Mouse (Mus musculus) intestine, postnatal 0 days (tissue): Measurements from ENCODE around the gene Hs1bp3. TPM values are rescaled to one million over a fixed set of nuclear protein-coding genes. Genes with fewer than 3 reads are reported as not detected.

Experiments used
- ATAC-seq: fragments of 200-750 bp; cut with Nextera tagmentation; 2 replicates; pipeline ENCODE4 v1.8.0; 2017; ENCODE audit warnings: mild to moderate bottlenecking, moderate TSS enrichment, moderate library complexity
- H3K27ac ChIP-seq: fragments of 300-500 bp; sonication (generic); 2 replicates; pipeline ENCODE4 v1.5.1; 2014; ENCODE audit warnings: mild to moderate bottlenecking, low read depth, low read length, moderate library complexity
- H3K27me3 ChIP-seq: fragments of 300-500 bp; sonication (generic); replicated peaks from 2 replicates; pipeline ENCODE4 v1.6.1; 2014; ENCODE audit warnings: low read length, mixed read lengths; ENCODE audit not compliant: control insufficient read depth, insufficient read depth
- H3K36me3 ChIP-seq: fragments of 300-500 bp; sonication (generic); 2 replicates; pipeline ENCODE4 v1.6.1; 2014; ENCODE audit warnings: mild to moderate bottlenecking, moderate library complexity; ENCODE audit not compliant: control insufficient read depth, insufficient read depth
- H3K4me1 ChIP-seq: fragments of 300-500 bp; sonication (generic); replicated peaks from 2 replicates; pipeline ENCODE4 v1.6.1; 2014; ENCODE audit warnings: antibody characterized with exemption, low read length, mixed read lengths; ENCODE audit not compliant: control insufficient read depth, insufficient read depth
- H3K4me2 ChIP-seq: fragments of 300-500 bp; sonication (generic); replicated peaks from 2 replicates; pipeline ENCODE4 v1.6.1; 2014; ENCODE audit warnings: low read depth, mild to moderate bottlenecking, moderate library complexity
- H3K4me3 ChIP-seq: fragments of 300-500 bp; sonication (generic); 2 replicates; pipeline ENCODE4 v1.5.1; 2014; ENCODE audit warnings: low read depth, low read length
- H3K9ac ChIP-seq: fragments of 300-500 bp; sonication (generic); 2 replicates; pipeline ENCODE4 v1.6.1; 2014; ENCODE audit warnings: mild to moderate bottlenecking, low read depth, low read length
- H3K9me3 ChIP-seq: fragments of 300-500 bp; sonication (generic); 2 replicates; pipeline ENCODE4 v1.6.1; 2016; ENCODE audit warnings: mixed run types; ENCODE audit not compliant: control insufficient read depth
- CTCF ChIP-seq: sonication (generic); IDR thresholded peaks from 2 replicates; pipeline ENCODE4 v1.5.1; 2016; ENCODE audit warnings: low read depth, mild to moderate bottlenecking, control low read depth, antibody characterized with exemption, moderate library complexity
- WGBS: fragments of 180-500 bp; shearing (Covaris S2); extraction: QIAGEN DNeasy Blood & Tissue Kit; methylation state at CpG from one replicate; pipeline ENCODE4 v1.1.7; 2014; 5-methylcytosine and 5-hydroxymethylcytosine counted together
- polyA plus RNA-seq: library from polyadenylated mRNA; unstranded; fragments of >200 nt; fragmentation: Nextera tagmentation; extraction: Ambion mirVana; gene quantifications from 2 replicates; pipeline ENCODE4 v1.2.1, GENCODE M21; 2015

The Hs1bp3 gene
- polyA plus RNA-seq, 1 experiment from 2014 or later = 20.5 TPM

DNA sequence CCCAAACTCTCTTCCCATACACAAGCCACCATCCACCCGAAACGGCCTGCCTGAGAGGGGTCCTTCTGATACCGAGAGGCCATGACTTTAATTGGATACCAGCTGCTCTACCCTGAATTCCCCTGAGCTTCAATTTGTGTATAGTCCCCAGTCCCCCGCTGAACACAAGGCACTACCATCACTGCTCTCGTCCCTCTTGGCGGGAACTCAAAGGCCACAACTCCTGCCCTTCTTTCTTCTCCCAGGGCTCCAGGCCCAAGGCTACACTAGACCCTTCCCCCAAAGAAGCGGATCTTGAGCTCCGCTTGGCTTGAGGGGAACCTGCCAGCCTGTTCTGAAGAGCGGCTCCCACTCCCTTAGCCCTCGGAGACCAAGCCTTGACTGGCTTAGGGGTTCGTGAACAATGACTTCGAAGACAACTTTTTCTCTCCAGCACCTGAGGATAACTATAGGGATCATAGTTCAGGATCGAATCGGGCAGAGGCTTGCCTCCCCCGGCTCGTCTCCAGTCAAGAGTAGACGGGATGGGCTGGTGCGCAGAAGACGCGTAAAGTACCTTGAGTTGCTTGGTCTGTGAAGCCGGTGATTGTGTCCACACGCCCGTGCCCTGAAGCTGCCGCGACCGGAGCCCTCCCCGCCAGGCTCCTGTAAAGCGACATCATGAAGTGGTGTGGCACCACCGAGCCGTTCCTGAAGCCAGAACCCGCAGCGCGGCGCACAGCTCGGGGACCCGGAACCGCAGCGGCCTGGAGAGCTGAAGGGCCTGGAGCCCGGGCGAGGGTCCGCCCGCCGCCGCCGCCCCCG lies 12.0 kb upstream of the Hs1bp3 start:
- Histone ChIP-seq H3K27me3 (peaks cover 94% of the 10 kb centered on the region), H3K27ac (no peak overlapping the region), H3K9me3 (no peaks in the 10 kb centered on the region), H3K4me3 (peak overlapping the region; percentile 44), H3K4me2 (peak overlapping the region; percentile 65), H3K9ac (no peak overlapping the region), H3K36me3 (no peaks in the 10 kb centered on the region), H3K4me1 (no peaks in the 10 kb centered on the region)
- no peak for TF ChIP-seq CTCF
- ATAC-seq = no peak
- 9% methylated on average over 44 of the region's 46 CpGs for WGBS

- peaks cover 91% of the 10 kb centered on the region for H3K27me3 ChIP-seq
These were observed 11.3 kb upstream of the Hs1bp3 start, which contains the start of gene Gdf7 for GRCm38 (mm10) chr12:8301841-8302431. Gene Gdf7 (minus strand): TSS chr12:8301954.

GRCm38 (mm10) chr12:8305258-8305657 lies 8.0 kb upstream of the Hs1bp3 start:
- peaks cover 58% of the 10 kb centered on the region for H3K27me3 ChIP-seq
- H3K9ac ChIP-seq = no peak overlapping the region
- ATAC-seq = no peak
- no peak for TF ChIP-seq CTCF
- 38% methylated on average over 2 of the region's 2 CpGs for WGBS
- H3K27ac ChIP-seq = no peak overlapping the region
- no peaks in the 10 kb centered on the region for H3K9me3 ChIP-seq
- H3K4me3 ChIP-seq = no peak overlapping the region
- H3K4me1 ChIP-seq = no peaks in the 10 kb centered on the region
- H3K4me2 ChIP-seq = no peak overlapping the region
- no peaks in the 10 kb centered on the region for H3K36me3 ChIP-seq

More at GRCm38 (mm10) chr12:8301841-8302431, 11.3 kb upstream of the Hs1bp3 start, which contains the start of gene Gdf7:
- Histone ChIP-seq H3K4me1 (no peaks in the 10 kb centered on the region), H3K27ac (no peak within 1 kb of the TSS), H3K36me3 (no peaks in the 10 kb centered on the region), H3K9ac (no peak within 1 kb of the TSS), H3K4me2 (peak within 1 kb of the TSS; percentile 65), H3K9me3 (no peaks in the 10 kb centered on the region), H3K4me3 (peak within 1 kb of the TSS; percentile 44)
- no peak for ATAC-seq
- TF ChIP-seq CTCF = peak; percentile 43; the same call in 1 of the 2 replicates
- under 1% methylated on average over 48 of the region's 53 CpGs for WGBS

GRCm38 (mm10) chr12:8306432-8306831 lies 6.8 kb upstream of the Hs1bp3 start:
- Histone ChIP-seq H3K4me1 (no peaks in the 10 kb centered on the region), H3K4me2 (no peak overlapping the region), H3K27ac (no peak overlapping the region), H3K9ac (no peak overlapping the region), H3K27me3 (peaks cover 53% of the 10 kb centered on the region), H3K9me3 (no peaks in the 10 kb centered on the region), H3K36me3 (no peaks in the 10 kb centered on the region), H3K4me3 (no peak overlapping the region)
- peak; percentile 92 for TF ChIP-seq CTCF
- WGBS = 4% methylated on average over 5 of the region's 5 CpGs
- ATAC-seq = peak; percentile 48; the same call in 1 of the 2 replicates

DNA sequence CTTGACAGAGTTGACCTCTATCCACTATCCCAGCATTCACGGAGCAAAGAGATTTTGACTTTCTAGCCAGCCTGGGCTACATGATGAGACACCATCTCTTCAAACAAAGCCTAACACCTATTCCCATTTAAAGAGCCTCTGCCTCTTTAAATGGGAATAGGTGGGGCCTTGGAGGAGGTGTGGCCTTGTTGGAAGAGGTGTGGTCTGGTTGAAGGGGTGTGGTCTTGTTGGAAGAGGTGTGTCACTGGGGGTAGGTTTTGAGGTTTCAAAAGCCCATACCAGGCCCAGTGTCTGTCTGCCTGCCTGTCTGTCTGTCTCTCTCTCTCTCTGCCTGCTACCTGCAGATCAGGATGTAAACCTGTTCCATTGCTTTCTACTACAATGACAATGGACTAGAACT lies 6.3 kb upstream of the Hs1bp3 start:
- Histone ChIP-seq H3K9me3 (no peaks in the 10 kb centered on the region), H3K4me2 (no peak overlapping the region), H3K9ac (no peak overlapping the region), H3K27me3 (peaks cover 51% of the 10 kb centered on the region), H3K4me3 (no peak overlapping the region), H3K4me1 (no peaks in the 10 kb centered on the region), H3K27ac (no peak overlapping the region), H3K36me3 (no peaks in the 10 kb centered on the region)
- no peak for TF ChIP-seq CTCF
- peak; percentile 40; the same call in 1 of the 2 replicates for ATAC-seq
- WGBS = 71% methylated on average over 1 of the region's 1 CpGs

DNA sequence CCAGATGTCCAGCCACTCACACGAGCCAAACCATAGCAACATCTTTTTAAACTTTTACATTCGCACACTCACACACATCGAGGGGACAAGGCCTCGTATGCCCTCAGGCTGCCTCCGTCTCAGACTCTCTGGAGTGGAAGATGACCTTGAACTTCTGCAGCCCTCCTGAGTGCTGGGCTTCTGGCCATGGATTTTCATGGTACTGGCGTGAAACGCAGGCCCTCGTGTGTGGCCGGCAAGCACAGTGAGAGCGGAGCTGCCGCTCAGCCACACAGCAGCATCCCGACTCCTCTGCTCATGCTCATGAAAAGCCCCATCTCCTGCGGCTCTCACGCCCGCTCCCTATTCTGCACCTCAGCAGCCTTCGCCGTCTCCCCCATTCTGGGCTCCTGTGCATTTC lies 2.2 kb upstream of the Hs1bp3 start:
- Histone ChIP-seq H3K27me3 (peaks cover 15% of the 10 kb centered on the region; the same call in 1 of the 2 replicates), H3K36me3 (no peaks in the 10 kb centered on the region), H3K9ac (no peak overlapping the region), H3K4me1 (no peaks in the 10 kb centered on the region), H3K27ac (no peak overlapping the region), H3K4me3 (no peak overlapping the region), H3K4me2 (no peak overlapping the region), H3K9me3 (no peaks in the 10 kb centered on the region)
- no peak for ATAC-seq
- no peak for TF ChIP-seq CTCF
- WGBS = 62% methylated on average over 17 of the region's 17 CpGs
